Mouse (Mus musculus): Measurements from ENCODE around the gene Arhgef15.
A peak's percentile ranks its signal among the peaks of the same experiment; 100 is the strongest.
"Not testable (repeated sequence)": the region's sequence is repeated elsewhere in the genome, so short reads cannot be mapped to it uniquely, and the experiment has no call there.

The Arhgef15 gene

DNA sequence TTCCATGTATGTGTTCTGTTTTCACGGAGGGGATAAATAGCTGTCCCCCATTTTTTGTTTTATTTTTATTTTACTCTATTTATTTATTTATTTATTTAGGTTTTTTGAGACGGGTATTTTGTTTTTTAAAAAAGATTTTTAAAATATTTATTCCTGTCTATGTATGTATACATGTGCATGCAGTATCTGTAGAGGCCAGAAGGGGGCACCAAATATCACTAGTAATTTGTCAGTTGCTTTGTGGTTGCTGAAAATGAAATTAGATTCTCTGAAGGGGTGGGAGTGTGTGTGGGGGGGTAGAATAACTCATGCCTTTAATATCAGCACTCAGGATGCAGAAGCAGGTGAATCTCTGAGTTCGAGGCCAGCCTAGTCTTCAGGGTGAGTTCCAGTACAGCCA lies 8.6 kb upstream of the Arhgef15 start:
- DNase-seq (ENCODE audit: low read depth, low spot score), result peak; percentile 68

DNA sequence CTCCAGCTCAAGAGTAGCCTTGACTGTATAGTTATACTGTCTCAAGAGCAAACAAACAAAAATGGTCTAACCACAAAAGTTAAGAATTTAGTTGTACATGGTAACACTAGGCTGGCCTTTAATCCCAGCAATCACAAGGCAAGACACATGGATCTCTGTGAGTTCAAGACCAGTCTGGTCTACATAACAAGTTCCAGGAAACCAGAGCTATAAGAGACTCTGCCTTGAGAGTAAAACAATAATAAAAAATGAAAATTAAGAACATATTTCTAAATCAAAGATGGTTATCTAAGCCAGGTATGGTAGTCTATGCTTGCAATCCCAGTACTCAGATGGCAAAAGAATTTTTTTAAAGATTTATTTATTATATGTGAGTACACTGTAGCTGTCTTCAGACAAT lies 7.8 kb upstream of the Arhgef15 start:
- DNase-seq (ENCODE audit: low read depth, low spot score), result no peak

DNA sequence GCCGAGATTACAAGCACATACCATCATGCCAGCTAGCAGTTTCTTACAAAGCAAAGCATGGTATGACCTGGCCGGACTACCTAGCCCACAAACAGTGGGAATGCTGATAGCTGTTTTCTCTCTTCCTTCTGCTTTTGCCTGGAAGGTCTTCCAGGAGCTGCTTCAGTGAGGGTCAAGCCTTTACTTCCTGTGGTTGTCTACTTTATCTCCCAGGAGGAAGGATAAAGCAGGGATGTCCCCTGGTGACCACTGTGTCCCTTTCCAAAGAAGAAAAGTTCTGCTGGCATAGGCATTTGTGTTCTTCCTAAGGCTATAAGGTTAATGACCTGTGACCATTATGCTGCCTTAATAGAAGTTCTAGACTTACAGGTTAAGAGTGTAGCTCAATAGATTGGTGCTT lies 6.1 kb upstream of the Arhgef15 start:
- DNase-seq (ENCODE audit: low read depth, low spot score), result no peak

GRCm38 (mm10) chr11:68962159-68962558 lies 4.9 kb upstream of the Arhgef15 start:
- not testable (repeated sequence) for DNase-seq (ENCODE audit: low read depth, low spot score)

DNA sequence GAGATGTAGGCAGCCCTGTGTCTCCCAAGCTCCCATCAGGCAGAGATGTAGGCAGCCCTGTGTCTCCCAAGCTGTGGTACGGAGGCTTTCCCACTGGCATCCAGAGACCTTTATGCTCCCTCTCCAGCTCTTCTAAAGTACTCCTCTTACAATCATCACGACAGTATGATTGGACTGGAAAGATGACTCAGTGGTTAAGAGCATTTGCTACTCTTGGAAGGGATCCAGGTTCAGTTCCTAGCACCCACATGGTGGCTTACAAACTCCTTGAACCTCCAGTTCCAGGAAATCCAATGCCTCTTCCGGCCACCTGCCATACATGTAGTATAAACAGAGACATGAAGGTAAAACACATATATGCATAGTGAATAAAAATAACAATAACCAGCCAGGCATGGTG lies 4.3 kb upstream of the Arhgef15 start:
- DNase-seq (ENCODE audit: low read depth, low spot score), result no peak

DNA sequence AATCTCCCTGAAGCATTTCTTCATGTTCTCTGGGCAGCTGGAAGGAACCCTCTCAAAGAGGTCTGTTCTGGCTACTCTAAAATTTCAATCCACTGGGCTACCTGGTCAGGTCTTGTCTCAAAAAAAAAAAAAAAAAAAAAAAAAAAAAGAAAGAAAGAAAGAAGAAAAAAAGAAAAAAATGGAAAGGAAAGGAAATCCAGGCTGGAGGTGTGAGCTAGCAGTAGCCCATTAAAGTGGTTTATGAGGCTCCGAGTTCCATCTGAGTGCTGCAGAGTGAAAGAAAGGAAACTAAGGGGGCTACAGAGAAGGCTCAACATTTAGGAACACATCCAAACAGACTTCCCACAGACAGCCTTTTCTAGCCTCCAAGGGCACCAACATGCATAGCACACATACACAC lies 691 bp upstream of the Arhgef15 start:
- DNase-seq (ENCODE audit: low read depth, low spot score), result no peak

DNA sequence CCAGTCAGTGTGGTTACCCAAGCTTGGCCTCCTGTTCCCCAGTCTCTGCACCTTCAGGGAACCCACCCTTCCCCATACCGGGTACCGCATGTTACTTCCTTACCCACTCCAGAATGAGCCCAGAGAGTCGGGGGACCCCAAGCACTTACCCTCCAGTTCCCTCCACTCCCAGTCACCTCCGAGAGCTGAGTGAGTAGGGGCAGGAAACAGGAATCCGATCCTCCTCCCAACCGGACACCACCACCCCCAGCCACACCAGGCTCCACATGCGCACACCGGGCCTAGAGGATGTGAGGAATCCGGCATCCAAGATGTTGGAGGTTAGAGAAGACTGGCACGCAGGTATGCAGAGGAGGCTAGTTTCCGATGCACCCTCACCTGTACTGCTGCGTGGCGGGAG lies 583 bp downstream of the Arhgef15 start:
- no peak for DNase-seq (ENCODE audit: low read depth, low spot score)

GRCm38 (mm10) chr11:68956107-68956506 lies 1.2 kb downstream of the Arhgef15 start:
- no peak for DNase-seq (ENCODE audit: low read depth, low spot score)

DNA sequence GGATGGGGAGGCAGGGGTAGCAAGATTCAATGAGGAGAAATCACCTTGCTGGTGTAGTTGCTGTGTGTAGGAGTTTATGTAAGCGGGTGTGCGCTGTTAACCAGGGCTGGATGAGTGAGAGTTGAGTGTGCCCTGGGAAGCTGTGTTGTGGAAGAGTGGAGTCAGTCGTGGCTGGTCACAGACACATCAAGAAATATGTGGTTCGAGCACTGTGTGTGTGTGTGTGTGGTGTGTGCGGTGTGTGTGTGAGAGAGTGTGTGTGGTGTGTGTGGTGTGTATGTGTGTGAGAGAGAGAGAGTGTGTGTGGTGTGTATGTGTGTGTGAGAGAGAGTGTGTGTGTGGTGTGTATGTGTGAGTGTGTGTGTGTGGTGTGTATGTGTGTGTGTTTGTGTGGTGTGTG lies 1.8 kb downstream of the Arhgef15 start:
- DNase-seq (ENCODE audit: low read depth, low spot score), result no peak

GRCm38 (mm10) chr11:68954408-68954807 lies 2.9 kb downstream of the Arhgef15 start:
- DNase-seq (ENCODE audit: low read depth, low spot score), result no peak

GRCm38 (mm10) chr11:68953903-68954302 lies 3.4 kb downstream of the Arhgef15 start:
- DNase-seq (ENCODE audit: low read depth, low spot score), result no peak

DNA sequence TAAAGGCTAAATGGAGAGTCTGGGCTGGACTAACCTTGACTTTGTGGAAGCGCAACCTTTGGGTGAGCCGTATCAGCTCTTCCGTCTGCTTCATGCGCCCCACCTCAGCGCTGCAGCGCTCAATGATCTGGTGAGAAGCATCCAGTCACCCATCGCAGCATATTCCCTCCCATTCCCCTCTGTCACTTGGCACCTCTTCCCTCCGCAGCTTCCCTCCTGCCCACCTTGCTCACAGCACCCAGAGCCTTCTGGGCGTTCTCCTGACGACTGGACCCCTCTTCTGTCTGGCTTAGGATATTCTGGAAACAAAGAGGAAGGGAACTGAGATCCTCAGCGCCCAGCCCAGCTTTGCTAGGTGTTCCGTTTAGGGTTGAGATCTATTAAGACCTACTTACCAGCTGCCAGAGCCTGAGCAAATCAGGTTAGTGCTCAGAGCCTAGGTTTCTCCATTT lies 9.7 kb downstream of the Arhgef15 start:
- no peak for DNase-seq (ENCODE audit: low read depth, low spot score)

- DNase-seq (ENCODE audit: low read depth, low spot score), result no peak
Observed at GRCm38 (mm10) chr11:68946806-68947440, 10.4 kb downstream of the Arhgef15 start.

GRCm38 (mm10) chr11:68946001-68946400 lies 11.3 kb downstream of the Arhgef15 start:
- no peak for DNase-seq (ENCODE audit: low read depth, low spot score)

GRCm38 (mm10) chr11:68945245-68945644 lies 12.0 kb downstream of the Arhgef15 start:
- DNase-seq (ENCODE audit: low read depth, low spot score), result no peak

- DNase-seq (ENCODE audit: low read depth, low spot score), result no peak
Observed at GRCm38 (mm10) chr11:68942731-68943130, 14.5 kb downstream of the Arhgef15 start.

GRCm38 (mm10) chr11:68940516-68940915 lies 16.8 kb downstream of the Arhgef15 start:
- DNase-seq (ENCODE audit: low read depth, low spot score), result no peak

- peak; percentile 89 for DNase-seq (ENCODE audit: low read depth, low spot score)
Observed at GRCm38 (mm10) chr11:68939451-68940304, 17.6 kb downstream of the Arhgef15 start.

GRCm38 (mm10) chr11:68936951-68937350 lies 20.3 kb downstream of the Arhgef15 start:
- not testable (repeated sequence) for DNase-seq (ENCODE audit: low read depth, low spot score)

DNA sequence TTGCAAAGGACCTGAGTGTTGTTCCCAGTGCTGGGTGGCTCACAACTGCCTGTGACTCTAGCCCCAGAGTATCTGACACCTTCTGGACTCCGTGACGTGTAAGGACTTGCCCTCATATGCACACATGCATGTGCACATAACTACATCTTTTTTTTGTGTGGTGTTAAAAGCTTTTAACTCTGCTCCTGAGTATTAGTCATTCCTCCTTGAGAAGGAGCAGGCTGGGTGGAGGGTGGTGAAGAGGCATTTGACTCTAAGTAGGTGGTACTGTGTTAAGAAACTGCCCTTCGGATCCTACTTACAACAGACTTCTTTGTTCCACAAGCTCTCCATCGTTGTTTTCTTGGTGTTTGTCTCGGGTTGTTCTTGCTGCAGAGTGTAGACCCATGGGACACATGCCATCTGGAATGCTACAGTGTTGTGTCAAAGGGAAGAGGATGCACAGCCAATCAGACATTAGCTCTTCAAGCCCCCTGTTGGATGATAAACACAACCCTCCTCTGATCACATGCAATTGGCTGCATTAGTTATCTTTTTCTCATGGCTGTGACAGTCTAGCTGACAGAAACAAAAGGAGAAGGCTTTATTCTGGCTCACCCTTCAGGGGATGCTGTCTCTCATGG lies 23.3 kb downstream of the Arhgef15 start:
- DNase-seq (ENCODE audit: low read depth, low spot score), result no peak

DNA sequence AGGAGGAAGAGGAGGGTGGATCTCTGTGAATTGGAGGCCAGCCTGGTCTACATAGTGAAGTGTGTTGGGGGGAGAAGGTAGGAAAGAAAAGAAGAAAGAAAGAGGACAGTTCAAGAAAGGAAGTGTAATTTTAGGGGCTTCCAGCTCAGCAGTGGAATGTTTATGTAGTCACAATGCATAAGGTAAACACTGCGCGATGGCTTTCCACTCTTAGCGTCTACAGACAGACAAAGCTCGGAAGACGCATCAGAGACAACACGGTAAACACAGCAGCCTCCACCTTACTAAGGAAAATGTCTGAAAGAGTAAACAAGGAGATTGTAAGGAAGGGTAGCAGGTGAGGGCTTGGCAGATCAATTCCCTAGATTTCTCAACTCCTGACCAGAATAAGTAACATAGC lies 27.3 kb downstream of the Arhgef15 start:
- no peak for DNase-seq (ENCODE audit: low read depth, low spot score)

GRCm38 (mm10) chr11:68926981-68927380 lies 30.3 kb downstream of the Arhgef15 start, which contains the start of gene Odf4:
Gene Odf4 (minus strand): TSS chr11:68927081.
- DNase-seq (ENCODE audit: low read depth, low spot score), result no peak

Measured in mesoderm, embryonic 11.5 days (tissue).